Mouse (Mus musculus) liver, postnatal 0 days (tissue): ENCODE data around the gene Ilkap.

Experiments
- CTCF ChIP-seq: sonication (generic); IDR thresholded peaks from 2 replicates; pipeline ENCODE4 v1.5.1; 2016; ENCODE audit warnings: antibody characterized with exemption, low read depth
- EP300 ChIP-seq: IDR thresholded peaks from 2 replicates; pipeline ENCODE4 v1.6.1; 2016; ENCODE audit warnings: antibody characterized with exemption, low read depth, mild to moderate bottlenecking

DNA sequence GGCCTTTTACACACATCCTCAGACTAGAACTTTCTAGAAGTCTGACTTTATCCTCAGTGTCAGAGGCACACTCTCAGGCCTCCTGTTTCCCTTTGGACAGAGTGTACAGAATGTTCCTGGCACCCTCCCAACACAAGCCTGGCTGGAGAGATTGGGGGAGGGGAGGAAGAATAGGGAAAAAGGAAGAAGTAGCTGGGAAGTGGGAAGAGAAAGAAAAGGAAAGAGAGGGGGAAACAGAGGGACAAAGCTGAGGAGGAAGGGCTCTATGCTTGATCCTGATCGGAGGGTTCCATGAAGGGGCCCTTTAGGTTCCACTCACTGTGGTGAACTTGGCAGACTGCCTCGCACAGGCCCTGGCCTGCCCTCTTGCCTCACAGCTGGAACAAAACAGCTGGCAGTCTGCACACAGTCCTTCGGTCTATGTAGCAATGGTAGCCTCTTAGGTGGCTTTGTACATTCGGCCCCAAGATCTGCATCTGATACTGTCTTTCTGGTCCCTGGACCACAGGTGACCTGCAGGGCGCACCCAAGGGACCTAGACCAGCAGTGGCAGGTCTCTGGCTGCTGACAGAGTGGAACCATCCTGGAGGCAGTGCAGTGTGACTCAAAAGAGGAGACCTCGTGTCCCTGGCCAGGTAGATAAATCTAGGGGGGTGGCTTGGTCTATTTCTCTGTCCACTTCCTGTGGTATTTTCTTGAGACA lies 37.9 kb upstream of the Ilkap start:
- TF ChIP-seq CTCF (no peak), EP300 (peak; percentile 86)
